Mouse (Mus musculus) heart, embryonic 11.5 days (tissue): ENCODE data around the gene Grap. TPM values are rescaled to one million over a fixed set of nuclear protein-coding genes. Genes with fewer than 3 reads are reported as not detected.

Experiments
- ATAC-seq: fragments of 200-750 bp; cut with Nextera tagmentation; replicated peaks from 2 replicates; pipeline ENCODE4 v1.8.0; 2017; ENCODE audit warnings: moderate library complexity; ENCODE audit not compliant: insufficient number of reproducible peaks, low FRiP score, low TSS enrichment
- H3K27ac ChIP-seq: fragments of 300-500 bp; sonication (generic); 2 replicates; pipeline ENCODE4 v1.5.1; 2014; ENCODE audit warnings: mild to moderate bottlenecking, low read depth, low read length
- H3K27me3 ChIP-seq: fragments of 300-500 bp; sonication (generic); 2 replicates; pipeline ENCODE4 v1.6.1; 2014; ENCODE audit warnings: mild to moderate bottlenecking, low read length, mixed read lengths; ENCODE audit not compliant: control insufficient read depth, insufficient read depth
- H3K36me3 ChIP-seq: fragments of 300-500 bp; sonication (generic); 2 replicates; pipeline ENCODE4 v1.6.1; 2014; ENCODE audit warnings: mild to moderate bottlenecking, low read length, moderate library complexity, mixed read lengths; ENCODE audit not compliant: control insufficient read depth, insufficient read depth
- H3K4me1 ChIP-seq: fragments of 300-500 bp; sonication (generic); 2 replicates; pipeline ENCODE4 v1.6.1; 2014; ENCODE audit warnings: low read length; ENCODE audit not compliant: control insufficient read depth, insufficient read depth
- H3K4me2 ChIP-seq: fragments of 300-500 bp; sonication (generic); 2 replicates; pipeline ENCODE4 v1.6.1; 2014; ENCODE audit warnings: mild to moderate bottlenecking, moderate library complexity
- H3K4me3 ChIP-seq: fragments of 300-500 bp; sonication (generic); 2 replicates; pipeline ENCODE4 v1.5.1; 2014; ENCODE audit warnings: low read depth, low read length
- H3K9ac ChIP-seq: fragments of 300-500 bp; sonication (generic); 2 replicates; pipeline ENCODE4 v1.6.1; 2014; ENCODE audit warnings: mild to moderate bottlenecking, low read depth, low read length, moderate library complexity
- H3K9me3 ChIP-seq: fragments of 300-500 bp; sonication (generic); replicated peaks from 2 replicates; pipeline ENCODE4 v1.6.1; 2016; ENCODE audit warnings: low read length; ENCODE audit not compliant: control insufficient read depth
- WGBS: fragments of 180-500 bp; shearing (Covaris S2); extraction: QIAGEN DNeasy Blood & Tissue Kit; methylation state at CpG from one replicate; pipeline ENCODE4 v1.1.7; 2014; ENCODE audit not compliant: insufficient replicate concordance; 5-methylcytosine and 5-hydroxymethylcytosine counted together
- polyA plus RNA-seq: library from polyadenylated mRNA; unstranded; fragments of >200 nt; fragmentation: Nextera tagmentation; extraction: Ambion mirVana; gene quantifications from 2 replicates; pipeline ENCODE4 v1.2.1, GENCODE M21; 2014

The Grap gene
- polyA plus RNA-seq, 1 experiment from 2014 or later = 7.3 TPM

DNA sequence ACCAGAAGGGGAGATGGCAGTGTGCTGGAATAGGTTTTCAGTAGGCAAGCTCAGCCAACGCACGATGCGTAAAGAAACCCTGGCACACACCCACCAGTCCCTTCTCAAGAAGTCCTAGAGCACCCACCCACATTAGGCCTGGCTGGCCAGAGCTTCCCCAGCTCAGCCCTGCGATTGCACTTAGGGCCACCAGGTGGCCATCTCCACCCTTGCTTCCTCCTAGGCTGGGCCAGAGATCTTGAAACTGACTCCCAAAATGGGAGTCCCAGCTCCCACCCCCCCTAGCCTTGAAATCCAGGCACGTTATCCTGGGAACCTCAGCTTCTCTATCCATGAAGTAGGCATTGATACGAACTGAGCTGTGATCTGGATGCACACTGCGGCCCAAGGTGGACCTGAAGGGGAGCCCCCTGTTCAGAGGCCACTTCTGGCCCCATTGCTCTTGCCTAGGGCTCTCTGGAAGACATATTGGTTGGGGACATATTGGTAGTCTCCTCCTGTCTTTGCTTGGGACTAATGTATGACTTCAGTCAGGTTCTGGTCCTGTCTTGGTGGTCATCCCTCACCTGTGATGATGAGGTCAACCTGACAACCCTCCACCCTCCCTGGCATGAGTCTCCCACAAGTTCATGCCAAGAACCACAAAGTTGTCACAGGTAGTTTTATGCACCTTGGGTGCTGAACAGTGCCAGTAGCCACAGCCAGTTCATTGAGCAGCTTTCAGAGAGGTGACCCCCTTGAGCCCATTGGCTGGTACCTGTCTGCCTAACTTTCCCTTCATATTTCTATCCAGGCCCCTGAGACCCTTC is 13.1 kb downstream of the Grap start:
- 0 out of 2 replicates have a peak, but pooled peaks have one; percentile 12 for ATAC-seq
- Histone ChIP-seq H3K9me3 (no peaks in the 10 kb centered on the region), H3K36me3 (no peaks in the 10 kb centered on the region), H3K4me2 (no peak overlapping the region), H3K9ac (no peak overlapping the region), H3K4me1 (no peaks in the 10 kb centered on the region; the same call in 1 of the 2 replicates), H3K27ac (no peak overlapping the region), H3K4me3 (no peak overlapping the region), H3K27me3 (0 out of 2 replicates have a peak, but pooled peaks cover 2% of the 10 kb centered on the region)
- 42% methylated on average over 7 of the region's 7 CpGs for WGBS

DNA sequence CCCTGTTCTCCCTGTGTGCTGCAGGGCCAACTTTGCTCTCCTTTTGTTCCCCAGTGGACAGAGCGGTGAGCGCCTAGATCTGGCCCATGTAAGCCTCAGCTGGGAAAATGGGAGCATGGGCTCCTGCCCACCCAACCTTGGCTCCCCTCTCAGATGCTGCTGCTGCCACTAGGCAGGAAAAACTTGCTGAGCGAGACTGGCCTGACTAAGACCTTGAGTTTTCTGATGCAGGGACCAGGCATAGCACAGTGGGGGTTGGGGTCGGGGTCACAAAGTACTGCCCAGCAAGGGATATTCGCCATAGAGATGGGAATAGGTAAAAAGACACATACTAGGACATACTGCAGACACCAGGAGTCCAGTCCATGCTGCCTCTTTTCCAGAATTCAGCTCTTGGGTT is 14.2 kb downstream of the Grap start:
- H3K9me3 ChIP-seq = no peaks in the 10 kb centered on the region
- H3K36me3 ChIP-seq = no peaks in the 10 kb centered on the region
- no peak overlapping the region for H3K4me2 ChIP-seq
- WGBS = 83% methylated on average over 5 of the region's 5 CpGs
- no peak overlapping the region for H3K9ac ChIP-seq
- H3K27me3 ChIP-seq = no peaks in the 10 kb centered on the region
- no peak for ATAC-seq
- H3K4me1 ChIP-seq = no peaks in the 10 kb centered on the region; the same call in 1 of the 2 replicates
- no peak overlapping the region for H3K27ac ChIP-seq
- H3K4me3 ChIP-seq = no peak overlapping the region

DNA sequence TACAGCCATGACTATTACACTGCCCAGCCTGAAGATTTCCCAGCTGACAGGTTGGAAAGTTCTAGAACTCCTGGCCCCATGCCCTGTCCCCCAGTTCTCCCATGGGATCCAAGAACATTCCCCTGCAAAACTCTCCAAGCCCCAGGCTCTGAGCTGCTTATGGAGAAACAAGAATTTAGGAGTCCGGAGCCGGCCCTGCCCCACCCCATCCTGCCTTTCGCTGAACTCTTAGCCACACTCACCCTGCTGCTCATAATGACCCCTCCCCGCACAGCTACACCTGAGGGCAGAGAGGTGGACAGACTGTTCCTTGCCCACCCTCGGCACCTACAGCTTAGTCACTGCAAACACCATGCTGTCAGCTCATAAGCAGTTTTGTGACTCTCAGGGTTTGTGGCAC is 14.7 kb downstream of the Grap start:
- Histone ChIP-seq H3K4me1 (no peaks in the 10 kb centered on the region; the same call in 1 of the 2 replicates), H3K36me3 (no peaks in the 10 kb centered on the region), H3K4me2 (no peak overlapping the region), H3K27me3 (no peaks in the 10 kb centered on the region), H3K9me3 (no peaks in the 10 kb centered on the region), H3K9ac (no peak overlapping the region), H3K27ac (no peak overlapping the region), H3K4me3 (no peak overlapping the region)
- ATAC-seq = no peak
- WGBS = 79% methylated on average over 5 of the region's 5 CpGs

DNA sequence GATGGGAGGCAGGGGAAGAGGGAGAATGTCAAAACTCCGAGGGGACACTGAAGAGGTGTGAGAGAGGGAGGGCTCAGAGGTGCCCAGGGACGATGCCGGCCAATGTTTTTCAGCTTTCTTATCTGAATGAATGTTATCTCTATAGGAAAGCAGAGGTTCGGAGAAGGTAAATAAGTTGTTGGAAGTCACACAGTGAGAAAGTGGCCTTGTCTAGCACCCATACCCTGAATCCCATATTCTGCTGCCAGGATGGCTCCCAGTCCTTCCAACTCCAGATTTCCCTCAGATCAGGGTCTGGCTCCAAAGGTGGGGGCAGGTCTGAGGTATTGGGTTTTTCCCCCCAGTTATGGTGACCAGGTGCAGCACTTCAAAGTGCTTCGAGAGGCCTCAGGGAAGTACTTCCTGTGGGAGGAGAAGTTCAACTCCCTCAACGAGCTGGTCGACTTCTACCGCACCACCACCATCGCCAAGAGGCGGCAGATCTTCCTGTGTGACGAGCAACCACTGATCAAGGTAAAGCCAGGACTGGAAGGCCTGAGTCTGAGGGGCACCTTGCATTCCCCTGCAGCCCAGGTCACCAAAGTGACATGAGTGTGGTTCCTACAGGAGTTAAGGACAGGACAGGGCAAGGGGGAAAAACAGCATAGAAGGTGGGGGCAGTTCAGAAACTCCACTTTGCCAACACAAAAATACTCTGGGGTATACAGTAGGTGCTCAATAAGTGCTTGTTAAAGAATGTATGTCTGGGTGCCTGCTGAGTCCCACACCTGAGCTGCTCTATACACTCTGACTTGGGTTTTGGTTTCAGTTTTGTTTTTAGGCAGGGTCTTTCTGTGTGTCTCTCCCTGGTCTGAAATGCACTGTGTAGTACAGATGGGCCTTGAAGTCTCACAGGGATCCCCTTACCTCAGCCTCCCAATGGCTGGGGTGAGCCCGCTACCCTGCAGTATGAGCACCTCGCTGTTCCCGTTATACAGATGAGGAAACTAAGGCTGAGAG is 16.7 kb downstream of the Grap start:
- no peak overlapping the region for H3K27ac ChIP-seq
- ATAC-seq = no peak
- WGBS = 57% methylated on average over 14 of the region's 14 CpGs

DNA sequence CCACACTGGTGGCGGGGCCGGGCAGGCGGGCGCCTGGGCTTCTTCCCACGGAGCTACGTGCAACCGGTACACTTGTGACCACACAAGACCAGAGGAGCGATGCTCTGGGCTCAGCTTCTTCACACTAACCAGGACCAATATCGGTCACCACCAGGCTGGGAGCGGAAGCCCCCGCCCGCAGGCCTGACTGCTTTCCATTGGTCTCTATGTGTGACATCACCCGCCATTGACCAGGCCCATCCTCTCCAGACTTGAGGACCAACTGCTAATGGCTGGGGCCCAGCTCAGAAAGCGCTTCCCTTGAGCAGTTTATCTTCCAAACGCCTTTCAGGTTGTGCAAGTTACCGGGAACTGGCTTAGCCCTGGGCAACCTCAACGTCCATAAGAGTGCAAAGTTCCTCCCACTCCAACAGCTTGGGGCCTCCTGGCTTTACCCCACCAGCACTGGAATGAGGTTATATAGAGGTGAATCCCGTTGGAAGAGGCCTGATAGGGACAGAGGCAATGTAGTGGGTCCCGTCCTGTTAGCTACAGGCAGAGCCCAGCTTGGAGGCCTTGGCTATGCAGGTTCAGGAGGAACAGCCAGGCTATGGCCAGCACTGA is 18.8 kb downstream of the Grap start:
- Histone ChIP-seq H3K27ac (no peak overlapping the region), H3K27me3 (0 out of 2 replicates have a peak, but pooled peaks cover 3% of the 10 kb centered on the region), H3K9ac (no peak overlapping the region), H3K4me3 (no peak overlapping the region), H3K36me3 (no peaks in the 10 kb centered on the region), H3K4me1 (peaks cover 8% of the 10 kb centered on the region; the same call in 1 of the 2 replicates), H3K9me3 (no peaks in the 10 kb centered on the region), H3K4me2 (no peak overlapping the region)
- no peak for ATAC-seq
- WGBS = 39% methylated on average over 19 of the region's 19 CpGs

More for the DNA sequence above, 16.7 kb downstream of the Grap start:
- Histone ChIP-seq H3K4me3 (no peak overlapping the region), H3K36me3 (no peaks in the 10 kb centered on the region), H3K9ac (no peak overlapping the region), H3K4me2 (no peak overlapping the region), H3K9me3 (no peaks in the 10 kb centered on the region), H3K4me1 (peaks cover 4% of the 10 kb centered on the region; the same call in 1 of the 2 replicates), H3K27me3 (no peaks in the 10 kb centered on the region)

DNA sequence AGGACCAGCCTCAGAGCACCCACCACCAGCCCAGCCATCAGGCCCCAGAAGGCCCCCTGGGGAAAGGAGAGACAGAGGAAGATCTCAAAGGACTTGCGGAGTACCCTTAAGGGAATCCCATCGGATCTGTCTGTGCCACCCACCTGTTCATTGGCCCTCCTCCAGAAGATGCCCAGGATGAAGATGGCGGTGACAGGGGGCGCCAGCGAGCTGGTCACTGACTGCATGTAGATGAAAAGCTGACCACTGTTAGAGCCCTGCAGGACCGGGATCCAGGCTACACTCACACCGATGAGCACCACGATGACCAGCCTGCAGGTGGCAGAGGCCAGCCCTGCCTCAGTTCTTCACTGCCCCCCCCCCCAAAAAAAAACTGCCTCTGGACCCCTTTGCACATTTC is 20.6 kb downstream of the Grap start:
- no peak for ATAC-seq
- Histone ChIP-seq H3K9ac (no peak overlapping the region), H3K27ac (no peak overlapping the region), H3K4me2 (no peak overlapping the region), H3K36me3 (no peaks in the 10 kb centered on the region), H3K4me1 (peaks cover 8% of the 10 kb centered on the region; the same call in 1 of the 2 replicates), H3K27me3 (peaks cover 6% of the 10 kb centered on the region; the same call in 1 of the 2 replicates), H3K4me3 (no peak overlapping the region), H3K9me3 (no peaks in the 10 kb centered on the region)
- WGBS = 34% methylated on average over 8 of the region's 8 CpGs

DNA sequence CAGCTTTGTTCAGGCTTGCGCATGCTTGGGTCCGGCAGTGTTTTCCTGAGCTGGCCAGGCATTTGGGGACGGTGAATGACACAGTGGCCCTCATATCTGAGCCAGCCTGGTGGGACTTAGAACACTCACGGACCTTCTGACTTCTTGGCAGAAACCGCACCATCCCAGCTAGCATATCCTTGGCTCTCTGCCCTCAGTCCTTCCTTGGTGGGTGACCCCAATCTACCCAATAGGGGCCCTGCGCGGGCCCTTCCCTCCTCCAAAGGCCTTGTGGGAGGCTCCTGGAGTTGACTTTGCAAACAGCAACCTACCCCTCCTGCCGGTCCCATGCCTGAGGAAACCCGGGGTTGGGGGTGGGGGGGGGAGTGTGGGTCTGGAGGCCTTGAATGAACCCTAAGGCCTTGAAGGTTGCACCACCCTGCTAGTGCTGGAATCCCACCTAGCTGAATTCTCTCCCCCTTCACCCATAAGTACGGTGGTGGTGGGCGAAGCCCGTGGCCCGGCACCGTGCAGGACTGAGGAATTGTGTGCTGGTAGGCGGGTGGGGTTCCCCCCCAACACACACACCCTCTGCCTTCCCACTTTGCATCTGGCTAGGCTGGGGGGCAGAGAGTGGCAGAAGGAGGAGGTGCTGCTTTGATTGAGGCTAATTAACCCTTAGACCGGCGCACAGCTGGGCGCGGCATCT is 21.2 kb downstream of the Grap start:
- Histone ChIP-seq H3K36me3 (no peaks in the 10 kb centered on the region), H3K4me2 (0 out of 2 replicates have a peak overlapping the region, but pooled peaks have one; percentile 8), H3K9ac (no peak overlapping the region), H3K27ac (no peak overlapping the region), H3K9me3 (no peaks in the 10 kb centered on the region), H3K27me3 (peaks cover 6% of the 10 kb centered on the region; the same call in 1 of the 2 replicates), H3K4me1 (peaks cover 8% of the 10 kb centered on the region; the same call in 1 of the 2 replicates), H3K4me3 (no peak overlapping the region)
- WGBS = 27% methylated on average over 19 of the region's 19 CpGs
- no peak for ATAC-seq
